Mouse (Mus musculus) cerebellum, adult 9-11 months (tissue): Measurements from ENCODE around the gene Csf3.

Source experiments
- DNase-seq: peaks from one replicate; pipeline ENCODE4 v3.0.0; 2022

Gene Csf3

GRCm38 (mm10) chr11:98750351-98751201 lies 49.5 kb downstream of the Csf3 start:
- peak; percentile 87 for DNase-seq

DNA sequence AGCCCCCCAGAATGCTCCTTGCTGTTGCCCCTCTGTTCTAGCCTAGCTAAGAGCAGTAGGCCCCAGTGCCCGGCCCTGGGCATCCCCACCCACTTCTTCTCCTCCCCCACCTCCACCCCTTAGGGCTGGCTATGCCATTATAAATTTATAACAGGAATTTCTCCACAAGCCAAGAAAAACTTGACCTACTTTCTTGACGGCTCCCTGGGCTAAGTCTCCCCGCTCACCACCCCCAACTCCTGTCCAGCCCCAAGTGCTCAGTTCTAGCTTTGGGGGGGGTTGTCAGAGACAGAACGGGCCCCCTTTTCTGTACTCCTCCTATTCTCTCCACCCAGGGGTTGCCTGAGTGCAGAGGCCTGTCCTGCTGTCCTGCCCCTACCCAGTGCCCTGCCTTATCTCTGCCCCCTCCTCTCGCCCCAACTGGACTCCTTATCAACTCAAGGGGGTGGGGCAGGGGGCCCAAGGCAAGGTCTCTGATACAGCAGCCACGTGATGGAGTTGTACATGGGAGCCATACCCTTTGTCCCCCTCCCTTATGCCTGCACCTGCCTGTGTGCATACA lies 50.2 kb downstream of the Csf3 start:
- peak; percentile 75 for DNase-seq

- DNase-seq = no peak
These were observed 51.6 kb downstream of the Csf3 start for GRCm38 (mm10) chr11:98752562-98753140.
